Mouse (Mus musculus) megakaryocyte-erythroid progenitor cell, adult 5-6 weeks (primary cell): ENCODE results near the gene H2-DMb2. TPM values are rescaled to one million over a fixed set of nuclear protein-coding genes. Genes with fewer than 3 reads are reported as not detected.

Experiments used
- ATAC-seq: replicated peaks from 2 replicates; pipeline ENCODE4 v1.8.0; 2016; ENCODE audit warnings: mild to moderate bottlenecking, inconsistent platforms; ENCODE audit not compliant: severe bottlenecking, poor library complexity, low FRiP score, low TSS enrichment
- total RNA-seq, 2 experiments: library from RNA; stranded (forward) in 1 of 2; stranded (reverse) in 1 of 2; fragments of 200-1000, 215-1000 nt in 1 of 2; fragments of >200 nt in 1 of 2; fragmentation: Nextera tagmentation in 1 of 2; gene quantifications; 2 replicates each; pipeline ENCODE4 v1.2.3; 2014 to 2017

The H2-DMb2 gene
- total RNA-seq, 2 experiments from 2014 or later = 0.81 TPM; not detected in 1

DNA sequence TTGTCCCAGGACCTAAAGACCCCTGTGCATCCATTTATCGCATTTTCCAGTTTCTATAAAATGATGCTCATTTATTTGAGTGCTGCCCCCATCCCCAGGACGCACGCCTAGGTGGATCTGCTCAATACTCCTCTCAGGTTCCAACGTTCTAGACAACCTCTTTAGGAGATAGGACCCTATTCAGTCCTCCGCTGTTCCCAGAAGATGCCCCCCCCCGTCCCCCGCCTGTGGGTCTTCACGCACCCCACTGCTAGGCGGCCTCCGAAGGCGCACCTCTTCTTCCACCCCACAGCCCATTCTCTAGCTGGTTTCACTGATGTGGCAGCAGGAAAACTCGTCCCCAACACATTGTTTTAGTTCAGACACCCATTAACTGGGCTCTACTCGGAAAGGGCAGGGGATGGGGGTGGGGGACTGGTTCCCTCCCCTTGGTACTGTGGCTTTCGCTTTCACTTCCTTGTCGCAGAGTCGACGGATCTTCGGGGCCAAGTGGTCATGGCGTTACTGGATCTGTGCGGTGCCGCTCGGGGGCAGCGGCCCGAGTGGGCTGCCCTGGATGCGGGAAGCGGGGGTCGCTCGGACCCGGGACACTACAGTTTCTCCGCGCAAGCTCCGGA, 54.9 kb downstream of the H2-DMb2 start:
- ATAC-seq = peak; percentile 41; the same call in 1 of the 2 replicates

GRCm38 (mm10) chr17:34198521-34198912, 55.4 kb downstream of the H2-DMb2 start:
- peak; percentile 7; the same call in 1 of the 2 replicates for ATAC-seq

DNA sequence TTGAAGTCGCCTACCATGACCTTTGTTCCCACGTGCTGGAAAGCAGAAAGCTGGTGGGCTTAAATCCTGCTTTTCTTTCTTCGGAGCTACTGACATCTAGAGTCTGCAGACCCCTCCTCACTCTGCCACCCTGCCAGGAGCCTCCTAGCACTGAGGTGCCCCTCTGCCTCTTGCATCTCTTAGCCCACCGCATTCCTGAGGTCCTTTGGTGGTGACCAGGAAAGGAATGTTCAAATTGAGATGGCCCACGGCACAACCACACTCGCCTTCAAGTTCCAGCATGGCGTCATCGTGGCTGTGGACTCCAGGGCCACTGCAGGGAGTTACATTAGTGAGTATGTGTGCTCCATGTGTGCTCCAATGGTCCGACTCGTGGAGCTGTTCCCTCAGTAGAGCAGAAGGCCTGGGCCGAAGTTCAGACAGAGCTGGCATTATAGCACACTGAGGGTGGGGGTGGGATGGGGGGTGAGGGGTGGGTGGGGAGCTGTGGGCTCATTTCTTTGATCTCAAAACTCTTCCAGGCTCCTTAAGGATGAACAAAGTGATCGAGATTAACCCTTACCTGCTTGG, 56.0 kb downstream of the H2-DMb2 start:
- ATAC-seq = no peak

- ATAC-seq = no peak
These were observed 56.9 kb downstream of the H2-DMb2 start for GRCm38 (mm10) chr17:34200047-34200446.

- no peak for ATAC-seq
These were observed 57.8 kb downstream of the H2-DMb2 start for GRCm38 (mm10) chr17:34200772-34201505.

Other genes starting within 250 kb of the H2-DMb2 start
Only the 30 nearest of the 31 such genes appear.
- 60.3 and 70.5 TPM in 2 replicates for gene Daxx, start 233.9 kb upstream of the H2-DMb2 start, total RNA-seq (2014; fragmentation: Nextera tagmentation)
- gene Daxx, start 233.9 kb upstream of the H2-DMb2 start, total RNA-seq (2017) = 41.3 and 49.0 TPM in 2 replicates
- 47.9 and 65.3 TPM in 2 replicates for gene Tapbp, start 227.4 kb upstream of the H2-DMb2 start, total RNA-seq (2014; fragmentation: Nextera tagmentation)
- 35.6 and 42.1 TPM in 2 replicates for gene Tapbp, start 227.4 kb upstream of the H2-DMb2 start, total RNA-seq (2017)
- 18.0 and 18.4 TPM in 2 replicates for gene Zbtb22, start 227.4 kb upstream of the H2-DMb2 start, total RNA-seq (2014; fragmentation: Nextera tagmentation)
- gene Zbtb22, start 227.4 kb upstream of the H2-DMb2 start, total RNA-seq (2017) = 14.9 and 18.6 TPM in 2 replicates
- 42.6 and 49.0 TPM in 2 replicates for gene Rgl2, start 213.8 kb upstream of the H2-DMb2 start, total RNA-seq (2014; fragmentation: Nextera tagmentation)
- 10.4 and 14.0 TPM in 2 replicates for gene Rgl2, start 213.8 kb upstream of the H2-DMb2 start, total RNA-seq (2017)
- 192 and 240 TPM in 2 replicates for gene Pfdn6, start 203.0 kb upstream of the H2-DMb2 start, total RNA-seq (2014; fragmentation: Nextera tagmentation)
- 209 and 235 TPM in 2 replicates for gene Pfdn6, start 203.0 kb upstream of the H2-DMb2 start, total RNA-seq (2017)
- 75.2 and 76.4 TPM in 2 replicates for gene Wdr46, start 202.6 kb upstream of the H2-DMb2 start, total RNA-seq (2014; fragmentation: Nextera tagmentation)
- gene Wdr46, start 202.6 kb upstream of the H2-DMb2 start, total RNA-seq (2017) = 78.8 and 105 TPM in 2 replicates
- 0.90 and 1.8 TPM in 2 replicates for gene B3galt4, start 191.8 kb upstream of the H2-DMb2 start, total RNA-seq (2014; fragmentation: Nextera tagmentation)
- 2.7 TPM in 1 of 2 replicates, not detected in the other for gene B3galt4, start 191.8 kb upstream of the H2-DMb2 start, total RNA-seq (2017)
- 41.4 and 51.4 TPM in 2 replicates for gene Vps52, start 187.5 kb upstream of the H2-DMb2 start, total RNA-seq (2014; fragmentation: Nextera tagmentation)
- gene Vps52, start 187.5 kb upstream of the H2-DMb2 start, total RNA-seq (2017) = 17.4 and 26.2 TPM in 2 replicates
- gene Rps18, start 187.3 kb upstream of the H2-DMb2 start, total RNA-seq (2014; fragmentation: Nextera tagmentation) = 6,055 and 6,432 TPM in 2 replicates
- 1,728 and 1,730 TPM in 2 replicates for gene Rps18, start 187.3 kb upstream of the H2-DMb2 start, total RNA-seq (2017)
- gene H2-K1, start 143.0 kb upstream of the H2-DMb2 start, total RNA-seq (2014; fragmentation: Nextera tagmentation) = 870 and 1,054 TPM in 2 replicates
- 664 and 816 TPM in 2 replicates for gene H2-K1, start 143.0 kb upstream of the H2-DMb2 start, total RNA-seq (2017)
- gene Ring1, start 118.6 kb upstream of the H2-DMb2 start, total RNA-seq (2014; fragmentation: Nextera tagmentation) = 12.8 and 24.7 TPM in 2 replicates
- 13.5 and 15.4 TPM in 2 replicates for gene Ring1, start 118.6 kb upstream of the H2-DMb2 start, total RNA-seq (2017)
- 118 and 144 TPM in 2 replicates for gene H2-Ke6, start 115.2 kb upstream of the H2-DMb2 start, total RNA-seq (2014; fragmentation: Nextera tagmentation)
- 41.6 and 46.8 TPM in 2 replicates for gene H2-Ke6, start 115.2 kb upstream of the H2-DMb2 start, total RNA-seq (2017)
- gene Slc39a7, start 111.6 kb upstream of the H2-DMb2 start, total RNA-seq (2014; fragmentation: Nextera tagmentation) = 18.1 and 18.3 TPM in 2 replicates
- gene Slc39a7, start 111.6 kb upstream of the H2-DMb2 start, total RNA-seq (2017) = 94.1 and 169 TPM in 2 replicates
- 49.6 and 58.9 TPM in 2 replicates for gene Rxrb, start 111.5 kb upstream of the H2-DMb2 start, total RNA-seq (2014; fragmentation: Nextera tagmentation)
- 31.4 and 33.3 TPM in 2 replicates for gene Rxrb, start 111.5 kb upstream of the H2-DMb2 start, total RNA-seq (2017)
- 1.1 and 3.6 TPM in 2 replicates for gene Col11a2, start 103.9 kb upstream of the H2-DMb2 start, total RNA-seq (2014; fragmentation: Nextera tagmentation)
- gene Col11a2, start 103.9 kb upstream of the H2-DMb2 start, total RNA-seq (2017) = 0.05 and 0.46 TPM in 2 replicates
- 6.2 and 15.1 TPM in 2 replicates for gene H2-Oa, start 51.0 kb upstream of the H2-DMb2 start, total RNA-seq (2014; fragmentation: Nextera tagmentation)
- gene H2-Oa, start 51.0 kb upstream of the H2-DMb2 start, total RNA-seq (2017) = 0.75 and 5.8 TPM in 2 replicates
- 26.4 and 41.6 TPM in 2 replicates for gene H2-DMa, start 23.8 kb upstream of the H2-DMb2 start, total RNA-seq (2014; fragmentation: Nextera tagmentation)
- 35.0 and 36.7 TPM in 2 replicates for gene H2-DMa, start 23.8 kb upstream of the H2-DMb2 start, total RNA-seq (2017)
- gene Brd2, start 20.7 kb upstream of the H2-DMb2 start, total RNA-seq (2014; fragmentation: Nextera tagmentation) = 173 and 198 TPM in 2 replicates
- 312 and 511 TPM in 2 replicates for gene Brd2, start 20.7 kb upstream of the H2-DMb2 start, total RNA-seq (2017)
- gene H2-DMb1, start 9.8 kb downstream of the H2-DMb2 start, total RNA-seq (2014; fragmentation: Nextera tagmentation) = 3.8 and 9.1 TPM in 2 replicates
- 10.1 and 22.9 TPM in 2 replicates for gene H2-DMb1, start 9.8 kb downstream of the H2-DMb2 start, total RNA-seq (2017)
- gene Tap1, start 44.2 kb downstream of the H2-DMb2 start, total RNA-seq (2014; fragmentation: Nextera tagmentation) = 43.7 and 55.5 TPM in 2 replicates
- gene Tap1, start 44.2 kb downstream of the H2-DMb2 start, total RNA-seq (2017) = 58.0 and 76.1 TPM in 2 replicates
- gene Psmb9, start 44.5 kb downstream of the H2-DMb2 start, total RNA-seq (2014; fragmentation: Nextera tagmentation) = 55.1 and 57.5 TPM in 2 replicates
- gene Psmb9, start 44.5 kb downstream of the H2-DMb2 start, total RNA-seq (2017) = 56.2 and 95.8 TPM in 2 replicates
- gene Psmb8, start 54.4 kb downstream of the H2-DMb2 start, total RNA-seq (2014; fragmentation: Nextera tagmentation) = 50.4 and 71.2 TPM in 2 replicates
- gene Psmb8, start 54.4 kb downstream of the H2-DMb2 start, total RNA-seq (2017) = 103 and 243 TPM in 2 replicates
- 25.8 and 90.1 TPM in 2 replicates for gene Tap2, start 60.2 kb downstream of the H2-DMb2 start, total RNA-seq (2014; fragmentation: Nextera tagmentation)
- gene Tap2, start 60.2 kb downstream of the H2-DMb2 start, total RNA-seq (2017) = 49.7 and 50.5 TPM in 2 replicates
- 8.7 and 32.0 TPM in 2 replicates for gene H2-Ob, start 95.6 kb downstream of the H2-DMb2 start, total RNA-seq (2014; fragmentation: Nextera tagmentation)
- 7.8 and 10.4 TPM in 2 replicates for gene H2-Ob, start 95.6 kb downstream of the H2-DMb2 start, total RNA-seq (2017)
- gene H2-Ab1, start 114.4 kb downstream of the H2-DMb2 start, total RNA-seq (2014; fragmentation: Nextera tagmentation) = 20.3 and 24.1 TPM in 2 replicates
- gene H2-Ab1, start 114.4 kb downstream of the H2-DMb2 start, total RNA-seq (2017) = 68.7 and 80.9 TPM in 2 replicates
- gene H2-Aa, start 144.5 kb downstream of the H2-DMb2 start, total RNA-seq (2014; fragmentation: Nextera tagmentation) = 2.0 and 4.4 TPM in 2 replicates
- 12.4 and 31.9 TPM in 2 replicates for gene H2-Aa, start 144.5 kb downstream of the H2-DMb2 start, total RNA-seq (2017)
- 5.9 TPM in 1 of 2 replicates, not detected in the other for gene H2-Eb1, start 162.6 kb downstream of the H2-DMb2 start, total RNA-seq (2014; fragmentation: Nextera tagmentation)
- gene H2-Eb1, start 162.6 kb downstream of the H2-DMb2 start, total RNA-seq (2017) = 15.0 and 24.9 TPM in 2 replicates
- gene H2-Eb2, start 182.4 kb downstream of the H2-DMb2 start, total RNA-seq (2014; fragmentation: Nextera tagmentation) = 0.50 TPM in 1 of 2 replicates, not detected in the other
- gene H2-Eb2, start 182.4 kb downstream of the H2-DMb2 start, total RNA-seq (2017) = not detected in 2 replicates
- gene Btnl2, start 211.5 kb downstream of the H2-DMb2 start, total RNA-seq (2014; fragmentation: Nextera tagmentation) = not detected in 2 replicates
- gene Btnl2, start 211.5 kb downstream of the H2-DMb2 start, total RNA-seq (2017) = not detected in 2 replicates
- gene Btnl1, start 233.8 kb downstream of the H2-DMb2 start, total RNA-seq (2014; fragmentation: Nextera tagmentation) = not detected in 2 replicates
- not detected in 2 replicates for gene Btnl1, start 233.8 kb downstream of the H2-DMb2 start, total RNA-seq (2017)